Mouse (Mus musculus): ENCODE measurements around the gene Unc79. TPM values are rescaled to one million over a fixed set of nuclear protein-coding genes. Genes with fewer than 3 reads are reported as not detected.

Gene Unc79
- polyA plus RNA-seq, 1 experiment from 2014 or later, result 2.1 TPM

DNA sequence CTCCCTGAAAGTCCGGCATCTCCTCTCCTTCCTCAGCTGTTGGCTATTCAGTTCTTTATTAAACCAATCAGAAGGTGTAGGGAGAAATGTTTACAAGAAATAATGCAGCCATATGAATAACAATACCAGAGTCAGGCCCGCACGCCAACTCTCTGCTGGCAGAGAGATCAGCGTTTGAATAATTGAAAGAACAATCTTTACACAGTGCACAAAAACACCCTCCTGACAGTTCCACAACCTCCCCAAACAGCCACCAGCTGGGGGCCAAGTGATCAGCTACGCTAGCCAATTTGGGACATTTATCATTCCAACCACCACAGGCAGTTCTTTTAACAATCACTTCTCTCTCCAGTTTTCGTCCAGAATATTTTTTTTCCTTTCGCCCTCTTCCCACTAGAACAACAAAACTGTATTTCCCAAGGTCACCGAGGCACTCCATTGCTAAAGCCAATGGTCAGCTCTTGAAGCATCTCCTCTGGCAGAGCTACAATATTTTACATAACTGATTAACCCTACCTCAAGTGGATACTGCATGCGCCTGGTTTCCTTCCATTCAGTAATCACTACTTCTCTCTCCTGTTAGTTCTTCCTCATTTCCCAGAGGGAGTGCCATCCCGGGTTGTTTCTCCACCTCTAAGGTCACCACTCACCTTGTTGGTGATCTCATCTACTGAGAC is 169.0 kb downstream of the Unc79 start:
- no peak for ATAC-seq (replicated peaks; ENCODE audit: low FRiP score)
- no peak overlapping the region for H3K4me3 ChIP-seq (ENCODE audit: low read depth, low read length)
- no peaks in the 10 kb centered on the region for H3K9me3 ChIP-seq (ENCODE audit: control insufficient read depth, low read length)
- WGBS, result 80% methylated on average over 10 of the region's 10 CpGs
- no peaks in the 10 kb centered on the region for H3K27me3 ChIP-seq (ENCODE audit: control insufficient read depth, insufficient read depth, low read length)
- no peak overlapping the region for H3K4me2 ChIP-seq (ENCODE audit: low read depth, low read length, severe bottlenecking)
- no peaks in the 10 kb centered on the region for H3K4me1 ChIP-seq (replicated peaks; ENCODE audit: control insufficient read depth, insufficient read depth, low read length)
- DNase-seq (ENCODE audit: low spot score), result no peak
- H3K27ac ChIP-seq (ENCODE audit: low read depth, low read length), result no peak overlapping the region
- H3K9ac ChIP-seq (ENCODE audit: low read length), result no peak overlapping the region
- no peaks in the 10 kb centered on the region for H3K36me3 ChIP-seq (ENCODE audit: control insufficient read depth, insufficient read depth, low read length)

DNA sequence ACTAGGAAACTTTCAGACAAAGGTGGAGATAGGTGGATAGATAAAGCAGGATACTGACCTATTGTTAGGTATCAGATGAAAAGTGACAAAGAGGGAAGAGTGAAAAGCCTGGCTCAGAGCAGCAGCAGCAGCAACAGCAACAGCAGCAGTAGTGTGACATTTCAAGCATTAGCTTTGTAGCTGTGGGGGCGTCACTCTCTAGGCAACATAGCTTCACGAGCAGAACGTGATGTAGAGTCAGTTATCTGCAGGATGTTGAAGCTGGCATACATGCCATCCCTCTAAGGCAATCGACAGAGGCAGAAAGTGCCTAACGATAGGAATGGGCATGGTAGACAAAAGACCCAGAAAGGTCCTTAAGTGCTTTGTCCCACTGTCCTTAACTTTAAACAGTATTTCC is 173.3 kb downstream of the Unc79 start:
- Histone ChIP-seq H3K4me3 (ENCODE audit: low read depth, low read length) (no peak overlapping the region), H3K27ac (ENCODE audit: low read depth, low read length) (no peak overlapping the region), H3K9me3 (ENCODE audit: control insufficient read depth, low read length) (no peaks in the 10 kb centered on the region), H3K4me1 (replicated peaks; ENCODE audit: control insufficient read depth, insufficient read depth, low read length) (no peaks in the 10 kb centered on the region), H3K9ac (ENCODE audit: low read length) (no peak overlapping the region), H3K27me3 (ENCODE audit: control insufficient read depth, insufficient read depth, low read length) (no peaks in the 10 kb centered on the region), H3K36me3 (ENCODE audit: control insufficient read depth, insufficient read depth, low read length) (no peaks in the 10 kb centered on the region), H3K4me2 (ENCODE audit: low read depth, low read length, severe bottlenecking) (no peak overlapping the region)
- WGBS, result 87% methylated on average over 5 of the region's 5 CpGs
- DNase-seq (ENCODE audit: low spot score) (no peak), ATAC-seq (replicated peaks; ENCODE audit: low FRiP score) (no peak)

DNA sequence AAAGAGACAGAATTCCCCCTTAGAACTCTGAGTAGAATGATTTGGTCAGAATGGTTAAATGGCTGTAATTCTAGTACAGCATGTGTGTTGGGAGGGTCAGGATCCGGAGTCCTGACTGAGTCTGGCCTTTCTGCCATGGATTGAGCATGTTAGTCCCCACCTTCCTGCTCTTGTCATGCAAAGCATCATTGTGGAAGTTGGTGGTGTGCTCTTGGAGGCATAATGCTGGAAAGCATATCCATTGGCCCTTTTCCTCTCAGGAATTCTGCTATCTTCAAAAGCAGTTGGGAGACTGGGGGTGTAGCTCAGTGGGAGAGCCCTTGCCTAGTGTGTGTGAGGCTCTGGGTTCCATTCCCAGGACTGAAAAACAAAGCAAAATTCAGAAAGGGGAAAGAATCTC is 175.2 kb downstream of the Unc79 start:
- Histone ChIP-seq H3K4me2 (ENCODE audit: low read depth, low read length, severe bottlenecking) (no peak overlapping the region), H3K36me3 (ENCODE audit: control insufficient read depth, insufficient read depth, low read length) (no peaks in the 10 kb centered on the region), H3K9ac (ENCODE audit: low read length) (no peak overlapping the region), H3K27me3 (ENCODE audit: control insufficient read depth, insufficient read depth, low read length) (no peaks in the 10 kb centered on the region), H3K4me1 (replicated peaks; ENCODE audit: control insufficient read depth, insufficient read depth, low read length) (no peaks in the 10 kb centered on the region), H3K4me3 (ENCODE audit: low read depth, low read length) (no peak overlapping the region), H3K27ac (ENCODE audit: low read depth, low read length) (no peak overlapping the region), H3K9me3 (ENCODE audit: control insufficient read depth, low read length) (no peaks in the 10 kb centered on the region)
- WGBS, result 72% methylated on average over 1 of the region's 1 CpGs
- no peak for ATAC-seq (replicated peaks; ENCODE audit: low FRiP score)
- no peak for DNase-seq (ENCODE audit: low spot score)

DNA sequence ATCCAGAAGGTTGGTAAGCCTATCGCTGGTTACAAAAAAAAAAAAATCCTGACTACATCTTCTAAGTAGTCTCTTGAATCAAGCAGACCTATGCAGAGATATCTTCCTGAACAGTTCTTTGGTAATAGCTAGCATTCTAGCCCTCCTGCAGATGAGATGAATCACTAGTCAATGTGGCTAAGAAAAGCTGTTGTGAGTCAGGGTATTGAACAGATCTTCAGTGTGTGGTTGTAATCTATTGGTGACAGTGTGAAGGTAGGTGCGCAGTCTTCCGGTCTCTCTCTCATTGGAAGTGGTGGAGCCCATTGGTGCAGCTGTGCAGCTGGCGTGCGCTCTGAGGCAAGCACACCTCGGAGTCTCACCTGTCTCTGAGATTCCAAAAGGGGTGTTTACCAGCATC is 180.3 kb downstream of the Unc79 start:
- DNase-seq (ENCODE audit: low spot score) (no peak), ATAC-seq (replicated peaks; ENCODE audit: low FRiP score) (no peak)
- Histone ChIP-seq H3K36me3 (ENCODE audit: control insufficient read depth, insufficient read depth, low read length) (no peaks in the 10 kb centered on the region), H3K27ac (ENCODE audit: low read depth, low read length) (no peak overlapping the region), H3K9me3 (ENCODE audit: control insufficient read depth, low read length) (no peaks in the 10 kb centered on the region), H3K4me1 (replicated peaks; ENCODE audit: control insufficient read depth, insufficient read depth, low read length) (no peaks in the 10 kb centered on the region), H3K4me2 (ENCODE audit: low read depth, low read length, severe bottlenecking) (no peak overlapping the region), H3K4me3 (ENCODE audit: low read depth, low read length) (no peak overlapping the region), H3K9ac (ENCODE audit: low read length) (no peak overlapping the region), H3K27me3 (ENCODE audit: control insufficient read depth, insufficient read depth, low read length) (no peaks in the 10 kb centered on the region)
- 95% methylated on average over 6 of the region's 6 CpGs for WGBS

DNA sequence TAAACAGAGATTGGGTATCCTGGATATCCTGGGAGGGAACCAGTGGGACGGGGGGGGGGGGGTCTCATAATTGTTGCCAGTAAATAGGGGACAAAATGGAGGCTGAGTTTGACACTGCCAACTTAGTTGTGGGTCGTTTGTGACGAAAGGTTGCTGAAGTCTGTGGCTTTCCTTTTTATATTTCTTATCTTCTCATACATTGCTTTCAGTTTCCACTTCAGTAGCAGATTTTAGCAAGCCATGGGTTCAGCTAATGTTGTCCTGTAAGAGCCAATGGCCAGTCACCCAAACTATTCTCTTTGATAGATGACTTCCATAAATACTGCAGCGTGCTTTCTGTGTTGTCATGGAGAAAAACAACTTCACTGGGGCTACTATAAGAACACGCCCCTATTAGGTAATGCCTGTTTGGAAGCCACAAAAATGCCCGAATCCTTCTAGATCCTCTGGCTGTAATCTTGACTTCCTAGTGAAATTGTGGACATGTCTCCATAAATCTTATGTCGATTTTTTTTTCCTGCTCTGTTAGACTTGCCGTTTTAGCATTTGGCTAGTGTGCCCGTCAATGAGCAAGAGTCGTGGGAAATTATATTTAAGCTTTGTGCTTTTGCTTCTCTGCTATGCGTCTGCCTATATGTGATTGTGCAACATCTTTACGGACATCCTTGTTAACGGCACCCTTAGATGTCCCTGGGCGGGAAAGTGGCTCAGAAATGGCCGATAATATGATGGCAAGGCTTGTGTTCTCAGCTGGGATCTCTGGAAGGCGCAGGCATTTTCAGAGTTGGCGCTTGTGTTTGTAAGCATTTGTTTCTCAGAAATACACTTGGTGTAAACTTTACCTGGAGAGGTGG is 181.0 kb downstream of the Unc79 start:
- DNase-seq (ENCODE audit: low spot score) (no peak), ATAC-seq (replicated peaks; ENCODE audit: low FRiP score) (no peak)
- WGBS, result 91% methylated on average over 17 of the region's 17 CpGs
- no peaks in the 10 kb centered on the region for H3K9me3 ChIP-seq (ENCODE audit: control insufficient read depth, low read length)
- no peaks in the 10 kb centered on the region for H3K27me3 ChIP-seq (ENCODE audit: control insufficient read depth, insufficient read depth, low read length)
- H3K9ac ChIP-seq (ENCODE audit: low read length), result no peak overlapping the region
- no peak overlapping the region for H3K27ac ChIP-seq (ENCODE audit: low read depth, low read length)
- no peak overlapping the region for H3K4me3 ChIP-seq (ENCODE audit: low read depth, low read length)
- H3K4me1 ChIP-seq (replicated peaks; ENCODE audit: control insufficient read depth, insufficient read depth, low read length), result no peaks in the 10 kb centered on the region
- no peak overlapping the region for H3K4me2 ChIP-seq (ENCODE audit: low read depth, low read length, severe bottlenecking)
- no peaks in the 10 kb centered on the region for H3K36me3 ChIP-seq (ENCODE audit: control insufficient read depth, insufficient read depth, low read length)

DNA sequence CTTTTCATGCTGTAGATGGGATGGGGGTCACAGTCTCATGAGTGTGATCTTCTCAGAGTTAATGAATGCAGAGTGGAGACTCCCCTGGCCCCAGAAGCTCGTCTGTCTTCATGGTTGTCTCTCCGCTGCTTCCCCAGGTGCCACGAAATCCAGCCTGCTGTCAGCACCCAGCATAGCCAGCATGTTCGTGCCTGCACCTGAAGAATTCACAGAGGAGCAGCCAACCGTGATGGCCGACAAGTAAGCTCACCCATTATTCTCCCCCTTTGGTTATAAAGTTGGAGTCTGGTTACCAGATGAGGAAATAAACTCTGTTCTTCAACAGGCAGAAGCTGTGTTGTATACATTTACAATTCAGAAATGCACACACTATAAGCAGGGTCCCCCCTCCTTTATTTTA is 182.8 kb downstream of the Unc79 start:
- H3K27me3 ChIP-seq (ENCODE audit: control insufficient read depth, insufficient read depth, low read length), result no peaks in the 10 kb centered on the region
- no peak for DNase-seq (ENCODE audit: low spot score)
- no peaks in the 10 kb centered on the region for H3K36me3 ChIP-seq (ENCODE audit: control insufficient read depth, insufficient read depth, low read length)
- 66% methylated on average over 6 of the region's 6 CpGs for WGBS
- no peak overlapping the region for H3K9ac ChIP-seq (ENCODE audit: low read length)
- H3K9me3 ChIP-seq (ENCODE audit: control insufficient read depth, low read length), result no peaks in the 10 kb centered on the region
- ATAC-seq (replicated peaks; ENCODE audit: low FRiP score), result no peak
- H3K4me3 ChIP-seq (ENCODE audit: low read depth, low read length), result no peak overlapping the region
- no peak overlapping the region for H3K4me2 ChIP-seq (ENCODE audit: low read depth, low read length, severe bottlenecking)
- H3K4me1 ChIP-seq (replicated peaks; ENCODE audit: control insufficient read depth, insufficient read depth, low read length), result no peaks in the 10 kb centered on the region
- H3K27ac ChIP-seq (ENCODE audit: low read depth, low read length), result no peak overlapping the region

DNA sequence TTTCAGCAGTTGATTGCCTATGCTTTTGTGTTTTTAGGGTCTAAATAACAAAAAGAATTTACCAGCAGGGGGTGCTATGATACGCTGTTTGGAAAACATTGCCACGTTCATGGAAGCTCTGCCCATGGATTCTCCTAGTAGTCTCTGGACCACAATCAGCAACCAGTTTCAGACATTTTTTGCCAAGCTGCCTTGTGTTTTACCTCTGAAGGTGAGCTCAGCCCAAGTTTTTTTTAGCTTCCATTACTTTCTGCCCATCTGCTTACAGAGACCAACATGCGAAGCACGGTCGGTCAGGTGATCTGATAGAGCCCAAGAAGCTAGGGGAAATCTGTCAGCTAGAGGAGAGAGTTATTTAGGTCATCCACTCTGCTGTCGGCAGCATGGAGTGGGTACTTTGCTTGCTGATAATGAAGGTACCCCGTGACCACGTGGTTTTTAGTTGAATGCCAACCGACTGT is 193.9 kb downstream of the Unc79 start:
- ATAC-seq (replicated peaks; ENCODE audit: low FRiP score), result no peak
- H3K36me3 ChIP-seq (ENCODE audit: control insufficient read depth, insufficient read depth, low read length), result no peaks in the 10 kb centered on the region
- WGBS, result 71% methylated on average over 9 of the region's 9 CpGs
- H3K9ac ChIP-seq (ENCODE audit: low read length), result no peak overlapping the region
- no peaks in the 10 kb centered on the region for H3K4me1 ChIP-seq (replicated peaks; ENCODE audit: control insufficient read depth, insufficient read depth, low read length)
- no peak overlapping the region for H3K4me2 ChIP-seq (ENCODE audit: low read depth, low read length, severe bottlenecking)
- no peaks in the 10 kb centered on the region for H3K9me3 ChIP-seq (ENCODE audit: control insufficient read depth, low read length)
- H3K27ac ChIP-seq (ENCODE audit: low read depth, low read length), result no peak overlapping the region
- DNase-seq (ENCODE audit: low spot score), result no peak
- H3K4me3 ChIP-seq (ENCODE audit: low read depth, low read length), result no peak overlapping the region
- H3K27me3 ChIP-seq (ENCODE audit: control insufficient read depth, insufficient read depth, low read length), result no peaks in the 10 kb centered on the region

DNA sequence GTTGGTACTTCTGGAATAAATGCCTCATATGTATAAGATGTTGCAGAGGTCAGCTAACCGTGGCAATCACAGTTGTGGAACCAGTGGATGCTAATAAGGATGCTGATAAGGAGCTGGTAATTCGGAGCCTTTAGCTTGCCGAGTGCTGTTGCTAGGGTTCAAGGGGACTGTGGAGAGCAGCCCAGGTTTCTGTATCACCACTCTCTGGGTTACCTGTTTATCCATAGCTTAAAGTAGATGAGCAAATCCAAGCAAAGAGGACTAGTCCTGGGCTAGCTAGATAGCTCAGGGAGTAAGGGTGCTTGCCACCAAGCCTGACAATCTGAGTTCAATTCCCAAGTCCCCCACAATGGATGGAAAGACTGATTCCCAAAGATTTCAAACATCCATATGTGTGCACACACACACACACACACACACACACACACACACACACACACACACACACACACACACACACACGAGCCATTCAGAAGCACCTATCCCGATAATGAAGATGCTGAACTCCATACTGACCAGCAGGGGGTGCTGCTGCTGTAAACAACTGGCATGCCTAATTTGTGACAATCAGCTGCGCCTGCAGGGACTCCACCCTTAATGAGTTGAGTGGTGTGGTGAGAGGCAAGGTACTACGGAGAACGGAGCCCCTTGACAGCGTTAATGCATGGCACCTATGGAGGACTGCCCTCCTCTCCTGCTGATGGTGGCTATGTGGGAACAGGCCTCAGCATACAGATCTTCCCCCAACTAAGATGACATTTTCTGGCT is 195.3 kb downstream of the Unc79 start:
- WGBS, result 35% methylated on average over 9 of the region's 9 CpGs
- Histone ChIP-seq H3K4me2 (ENCODE audit: low read depth, low read length, severe bottlenecking) (no peak overlapping the region), H3K9ac (ENCODE audit: low read length) (no peak overlapping the region), H3K36me3 (ENCODE audit: control insufficient read depth, insufficient read depth, low read length) (no peaks in the 10 kb centered on the region), H3K9me3 (ENCODE audit: control insufficient read depth, low read length) (no peaks in the 10 kb centered on the region), H3K27ac (ENCODE audit: low read depth, low read length) (no peak overlapping the region), H3K4me3 (ENCODE audit: low read depth, low read length) (no peak overlapping the region), H3K4me1 (replicated peaks; ENCODE audit: control insufficient read depth, insufficient read depth, low read length) (no peaks in the 10 kb centered on the region), H3K27me3 (ENCODE audit: control insufficient read depth, insufficient read depth, low read length) (no peaks in the 10 kb centered on the region)
- DNase-seq (ENCODE audit: low spot score) (peak; percentile 80), ATAC-seq (replicated peaks; ENCODE audit: low FRiP score) (peak; percentile 55; the same call in 1 of the 2 replicates)
